Mouse (Mus musculus): ENCODE measurements around the gene A730071L15Rik.
A peak's percentile ranks its signal among the peaks of the same experiment; 100 is the strongest.

A730071L15Rik gene

GRCm38 (mm10) chr11:6183246-6183645, 16.6 kb upstream of the A730071L15Rik start:
- no peak for DNase-seq (ENCODE audit: low spot score in 2 of 2)

DNA sequence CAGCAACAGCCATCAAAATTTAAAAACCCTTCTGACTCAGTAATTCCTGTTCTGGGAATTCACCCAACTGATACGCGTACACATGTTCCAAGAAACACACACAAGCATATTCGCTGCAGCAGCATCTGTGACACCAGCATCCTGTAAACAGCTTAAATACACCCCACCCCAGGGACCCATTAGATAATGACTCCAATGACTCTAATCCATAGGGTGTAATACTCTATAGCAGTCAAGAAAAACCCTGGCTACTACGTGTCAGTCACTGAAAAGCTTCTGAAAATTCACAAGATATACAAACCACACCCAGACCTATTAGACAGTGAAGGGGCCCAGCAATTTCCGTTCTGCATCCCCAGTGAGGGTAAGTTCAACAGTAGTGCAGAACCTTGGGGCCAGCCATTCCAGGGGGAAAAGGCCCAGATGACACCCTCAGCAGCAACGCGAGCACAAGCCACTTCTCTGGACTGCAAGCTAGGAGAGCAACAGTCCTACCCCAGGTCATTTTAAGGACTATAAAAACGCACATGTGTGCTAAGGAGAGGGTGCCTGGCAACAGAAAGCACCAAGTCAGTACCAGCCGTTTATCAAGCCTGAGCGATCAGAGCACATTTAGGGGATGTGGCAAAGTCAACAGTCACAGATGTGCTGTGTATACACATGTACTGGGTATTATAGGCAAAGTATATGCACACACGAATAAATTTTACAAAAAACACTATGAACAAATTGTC, 15.5 kb upstream of the A730071L15Rik start:
- no peak for DNase-seq (ENCODE audit: low spot score in 2 of 2)

DNA sequence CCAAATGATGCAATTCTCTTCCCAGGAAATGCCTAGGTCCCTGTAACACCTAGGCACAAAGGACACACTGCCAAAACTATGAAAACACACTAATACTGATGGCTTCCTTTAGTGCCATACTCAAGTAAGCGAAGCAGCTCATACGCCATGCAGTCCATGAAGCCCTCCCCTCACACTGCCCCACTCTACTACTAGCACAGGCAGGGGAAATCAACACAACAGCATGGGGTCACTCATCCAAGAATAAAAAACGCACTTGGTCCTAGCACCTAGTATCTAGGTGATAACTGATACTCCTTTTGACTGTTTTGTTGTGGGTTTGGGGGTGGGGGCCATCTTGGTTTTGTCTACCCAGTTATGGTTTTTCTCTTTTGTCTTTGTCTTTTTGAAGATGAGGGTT, 12.4 kb upstream of the A730071L15Rik start:
- no peak for DNase-seq (ENCODE audit: low spot score in 2 of 2)

- DNase-seq (ENCODE audit: low spot score in 2 of 2): peak; percentile 96 to 98
Measured at GRCm38 (mm10) chr11:6187878-6188277, 12.0 kb upstream of the A730071L15Rik start.

GRCm38 (mm10) chr11:6196780-6197179, 3.0 kb upstream of the A730071L15Rik start:
- no peak for DNase-seq (ENCODE audit: low spot score in 2 of 2)

DNA sequence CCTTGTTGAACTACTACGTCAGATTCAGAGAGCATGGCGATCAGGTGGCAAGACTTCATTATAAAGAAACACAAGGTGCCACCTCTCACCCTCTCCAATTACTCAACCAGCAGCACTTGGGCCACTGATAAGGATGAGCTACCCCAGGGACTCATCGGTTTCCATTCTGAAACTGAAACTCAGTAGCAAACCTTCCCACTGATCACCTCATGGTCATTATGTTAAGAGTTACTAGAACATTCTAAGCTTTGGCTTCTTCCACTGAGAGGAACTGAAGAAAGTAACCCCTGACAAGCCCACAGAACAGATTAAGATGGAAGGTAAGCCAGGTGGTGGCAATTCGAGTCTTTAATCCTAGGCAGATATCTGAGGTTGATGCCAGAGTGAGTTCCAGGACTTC, 1.4 kb upstream of the A730071L15Rik start:
- no peak for DNase-seq (ENCODE audit: low spot score in 2 of 2)

DNA sequence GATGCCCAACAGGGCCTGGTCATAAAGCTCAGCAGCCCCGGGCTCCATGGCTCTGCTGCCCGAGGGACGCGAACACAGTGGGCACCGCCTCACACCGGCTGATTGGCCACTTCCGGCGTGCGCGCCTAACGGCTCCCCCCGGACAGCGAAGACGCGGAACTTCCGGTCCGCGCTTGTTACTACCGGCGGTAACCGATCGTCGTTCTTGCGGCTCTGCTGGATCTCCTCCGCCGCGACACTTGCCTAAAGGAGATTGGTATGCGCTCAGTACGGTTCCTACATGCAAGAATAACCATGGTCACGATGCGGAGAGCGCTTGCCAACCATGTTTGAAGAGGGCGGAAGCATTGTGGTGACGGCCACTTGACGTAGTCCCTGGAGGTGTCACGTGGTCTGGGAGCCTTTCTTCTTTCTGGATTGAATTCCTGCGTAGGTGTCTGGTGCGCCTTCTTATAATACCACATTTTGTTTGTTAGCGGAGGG, 299 bp downstream of the A730071L15Rik start, which contains the start of gene Nudcd3:
TSS of gene Nudcd3 (minus strand) at position 329 of the 483 bp plus-strand sequence.
- peak; percentile 90 to 94 for DNase-seq (ENCODE audit: low spot score in 2 of 2)

DNA sequence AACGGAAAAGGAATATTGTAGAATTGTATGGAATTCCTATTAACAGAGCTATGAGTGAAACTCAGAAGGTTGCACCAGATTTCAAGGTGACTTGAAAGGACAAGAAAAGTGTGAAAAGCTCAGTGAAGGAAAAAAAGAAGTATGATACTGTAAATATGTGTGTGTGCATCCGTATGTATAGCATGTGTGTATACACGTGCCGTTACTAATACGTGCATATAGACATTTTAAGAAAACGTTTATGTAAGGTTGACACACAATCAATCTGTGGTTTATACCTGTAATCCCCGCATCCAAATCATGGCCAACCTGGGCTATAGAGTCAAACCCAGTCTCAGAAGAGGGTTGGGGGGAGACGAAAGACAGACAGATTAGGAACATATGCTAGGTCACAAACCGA, 741 bp downstream of the A730071L15Rik start:
- DNase-seq (ENCODE audit: low spot score in 2 of 2): no peak

GRCm38 (mm10) chr11:6207090-6207489, 7.3 kb downstream of the A730071L15Rik start:
- no peak for DNase-seq (ENCODE audit: low spot score in 2 of 2)

DNA sequence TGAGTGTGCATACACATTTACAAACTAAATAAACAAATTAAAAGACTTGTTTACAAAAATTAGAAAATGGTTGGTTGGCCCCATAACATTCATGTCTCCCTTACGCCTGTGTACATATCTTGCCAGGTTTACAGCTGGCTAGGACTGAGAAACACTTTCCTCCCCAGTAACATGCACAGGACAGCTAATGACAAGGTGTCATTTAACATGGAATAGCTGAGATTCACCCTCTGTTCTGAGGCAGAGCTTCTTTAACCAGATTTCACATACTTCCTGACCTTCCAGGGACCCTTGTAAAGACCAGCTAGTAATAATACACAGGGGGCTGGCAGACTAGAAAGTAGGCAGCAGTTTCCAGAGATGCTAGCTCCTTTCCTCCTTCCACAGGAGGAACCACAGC, 8.3 kb downstream of the A730071L15Rik start:
- no peak for DNase-seq (ENCODE audit: low spot score in 2 of 2)

DNA sequence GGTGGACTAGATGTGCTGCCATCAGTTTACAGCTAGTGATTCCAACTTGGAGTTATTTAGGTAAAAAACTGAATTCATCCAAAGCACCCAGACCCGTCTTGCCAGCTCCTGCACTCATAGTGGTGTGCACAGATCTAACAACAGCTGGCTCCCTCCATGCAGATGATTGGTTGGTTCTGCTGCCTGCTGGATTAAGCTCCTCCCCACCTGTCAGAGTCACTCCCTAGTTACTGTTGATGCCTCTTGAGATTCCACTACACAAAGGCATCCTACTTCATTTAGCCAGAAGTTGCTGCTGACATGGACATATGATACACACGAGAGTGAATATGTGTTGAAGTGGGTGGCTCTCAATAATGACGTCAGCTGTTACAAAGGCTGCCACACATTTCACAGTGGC, 17.0 kb downstream of the A730071L15Rik start:
- DNase-seq (ENCODE audit: low spot score in 2 of 2): no peak

GRCm38 (mm10) chr11:6218189-6218896, 18.5 kb downstream of the A730071L15Rik start:
- no peak for DNase-seq (ENCODE audit: low spot score in 2 of 2)

- no peak for DNase-seq (ENCODE audit: low spot score in 2 of 2)
Measured at GRCm38 (mm10) chr11:6219967-6220366, 20.1 kb downstream of the A730071L15Rik start.

GRCm38 (mm10) chr11:6222187-6222586, 22.4 kb downstream of the A730071L15Rik start:
- DNase-seq (ENCODE audit: low spot score in 2 of 2): no peak

DNA sequence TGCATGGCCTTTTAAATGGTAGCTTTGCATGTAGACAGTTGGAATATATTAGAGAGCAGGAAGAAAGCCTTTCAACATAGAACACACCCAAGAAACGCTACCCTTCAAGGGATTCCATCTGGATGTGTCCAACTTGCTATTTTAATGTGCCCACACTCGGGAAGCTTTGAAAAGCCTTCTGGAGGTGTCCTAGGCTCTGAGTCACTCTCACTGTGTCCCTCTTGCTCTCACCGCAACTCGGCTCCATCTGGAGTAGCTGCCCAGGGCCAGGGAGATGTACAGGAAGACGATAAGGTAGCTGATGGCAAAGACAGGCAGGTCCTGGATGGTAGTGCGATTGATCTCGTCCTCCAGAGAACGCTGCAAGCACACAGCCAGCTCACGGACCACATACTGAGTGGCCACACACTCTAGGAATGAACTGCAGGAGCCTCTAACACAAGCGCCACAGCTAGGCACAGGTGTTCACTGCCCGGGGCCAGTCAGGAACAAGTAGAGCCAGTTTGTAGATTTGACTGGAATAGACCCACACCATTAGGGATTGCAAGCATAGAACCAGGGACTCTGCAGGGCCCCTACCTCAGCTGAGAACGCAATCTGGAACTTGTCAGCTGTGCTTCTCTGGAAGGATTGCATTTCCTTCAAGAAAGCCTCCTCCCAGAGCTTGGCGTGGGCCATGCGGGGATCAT, 24.9 kb downstream of the A730071L15Rik start:
- DNase-seq (ENCODE audit: low spot score in 2 of 2): peak; percentile 56 to 64

- no peak for DNase-seq (ENCODE audit: low spot score in 2 of 2)
Measured at GRCm38 (mm10) chr11:6230012-6230411, 30.2 kb downstream of the A730071L15Rik start, which contains the start of gene Npc1l1. Npc1l1 (minus strand) TSS chr11:6230143.

- no peak for DNase-seq (ENCODE audit: low spot score in 2 of 2)
Measured at GRCm38 (mm10) chr11:6233025-6233424, 33.2 kb downstream of the A730071L15Rik start.

DNA sequence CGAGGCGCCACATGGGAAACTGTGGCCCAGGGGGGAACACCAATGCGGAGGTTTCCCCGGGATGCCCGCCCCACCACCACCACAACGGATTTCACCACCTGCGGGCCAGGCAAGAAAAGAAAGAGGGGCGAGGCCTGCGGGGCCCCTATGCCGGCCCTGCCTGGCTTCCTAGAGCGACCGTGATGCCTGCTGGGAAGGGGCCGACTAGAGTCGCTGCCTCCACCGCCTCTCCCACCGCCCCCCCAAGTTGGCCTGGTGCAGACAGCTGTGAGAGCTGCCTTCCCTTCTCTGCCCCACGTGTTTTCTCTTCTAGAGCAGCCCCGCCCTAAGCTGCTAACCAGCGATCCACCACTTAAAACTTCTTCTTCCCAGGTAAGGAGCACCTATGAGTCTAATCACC, 44.9 kb downstream of the A730071L15Rik start:
- no peak for DNase-seq (ENCODE audit: low spot score in 2 of 2)
